Mouse (Mus musculus) ES-Bruce4 (cell line): ENCODE results near the gene Insc. TPM values are rescaled to one million over a fixed set of nuclear protein-coding genes. Genes with fewer than 3 reads are reported as not detected.

Experiments used
- H3K27ac ChIP-seq: 2 replicates; pipeline ENCODE4 v1.5.1; 2012; ENCODE audit warnings: low read length, inconsistent platforms; ENCODE audit not compliant: insufficient read depth
- H3K27me3 ChIP-seq: 2 replicates; pipeline ENCODE4 v1.6.1; 2012; ENCODE audit warnings: mild to moderate bottlenecking, low read length, inconsistent platforms; ENCODE audit not compliant: control insufficient read depth, poor library complexity, insufficient read depth, severe bottlenecking
- H3K36me3 ChIP-seq: 2 replicates; pipeline ENCODE4 v1.6.1; 2012; ENCODE audit warnings: inconsistent platforms, mild to moderate bottlenecking, low read length, moderate library complexity; ENCODE audit not compliant: control insufficient read depth, poor library complexity, insufficient read depth, severe bottlenecking
- H3K4me1 ChIP-seq: one replicate; pipeline ENCODE4 v1.8.1; 2011; ENCODE audit warnings: low read length; ENCODE audit not compliant: control insufficient read depth, insufficient read depth
- H3K4me3 ChIP-seq: 2 replicates; pipeline ENCODE4 v1.5.1; 2011; ENCODE audit warnings: low read depth, mild to moderate bottlenecking, low read length
- H3K9ac ChIP-seq: 2 replicates; pipeline ENCODE4 v1.6.1; 2012; ENCODE audit warnings: low read depth, mild to moderate bottlenecking, inconsistent platforms; ENCODE audit not compliant: poor library complexity, severe bottlenecking
- H3K9me3 ChIP-seq: replicated peaks from 2 replicates; pipeline ENCODE4 v1.6.1; 2012; ENCODE audit warnings: mild to moderate bottlenecking, low read length, inconsistent platforms; ENCODE audit not compliant: control insufficient read depth, poor library complexity, insufficient read depth, severe bottlenecking
- CTCF ChIP-seq: IDR thresholded peaks from one replicate; pipeline ENCODE4 v1.8.1; 2011; ENCODE audit warnings: low read depth, low read length
- EP300 ChIP-seq: IDR thresholded peaks from 2 replicates; pipeline ENCODE4 v1.6.1; 2011; ENCODE audit warnings: low read depth, low read length; ENCODE audit not compliant: insufficient read depth
- POLR2A ChIP-seq: IDR thresholded peaks from one replicate; pipeline ENCODE4 v1.8.1; 2011; ENCODE audit warnings: low read length; ENCODE audit not compliant: insufficient read depth
- polyA plus RNA-seq: library from polyadenylated mRNA; stranded (reverse); fragments of >200 nt; gene quantifications from 2 replicates; pipeline ENCODE4 v1.2.4, GENCODE M21; 2011; ENCODE audit warnings: low read depth; ENCODE audit not compliant: missing spikeins, insufficient read depth, insufficient read length

Insc gene
- polyA plus RNA-seq, 1 experiment = not detected

GRCm38 (mm10) chr7:114807343-114807742 is 63.8 kb downstream of the Insc start:
- Histone ChIP-seq H3K27ac (no peak overlapping the region), H3K4me3 (no peak overlapping the region), H3K27me3 (no peaks in the 10 kb centered on the region), H3K9me3 (0 out of 2 replicates have a peak, but pooled peaks cover 5% of the 10 kb centered on the region), H3K4me1 (no peaks in the 10 kb centered on the region), H3K36me3 (no peaks in the 10 kb centered on the region), H3K9ac (no peak overlapping the region)
- TF ChIP-seq CTCF (no peak), EP300 (no peak), POLR2A (no peak)

- H3K36me3 ChIP-seq = no peaks in the 10 kb centered on the region
- no peak overlapping the region for H3K27ac ChIP-seq
- no peak overlapping the region for H3K9ac ChIP-seq
- H3K4me3 ChIP-seq = no peak overlapping the region
- H3K9me3 ChIP-seq = 0 out of 2 replicates have a peak, but pooled peaks cover 5% of the 10 kb centered on the region
- no peaks in the 10 kb centered on the region for H3K27me3 ChIP-seq
- no peaks in the 10 kb centered on the region for H3K4me1 ChIP-seq
- no peak for TF ChIP-seq POLR2A
- no peak for TF ChIP-seq EP300
- TF ChIP-seq CTCF = no peak
These were observed 64.8 kb downstream of the Insc start for GRCm38 (mm10) chr7:114808341-114808740.

GRCm38 (mm10) chr7:114817291-114817806 is 73.9 kb downstream of the Insc start:
- Histone ChIP-seq H3K9me3 (no peaks in the 10 kb centered on the region), H3K27ac (no peak overlapping the region), H3K27me3 (no peaks in the 10 kb centered on the region), H3K36me3 (no peaks in the 10 kb centered on the region), H3K4me3 (no peak overlapping the region), H3K9ac (peak overlapping the region; percentile 13; the same call in 1 of the 2 replicates), H3K4me1 (no peaks in the 10 kb centered on the region)
- TF ChIP-seq POLR2A (no peak), CTCF (peak; percentile 92)

- Histone ChIP-seq H3K9ac (no peak overlapping the region), H3K27ac (no peak overlapping the region), H3K27me3 (no peaks in the 10 kb centered on the region), H3K4me3 (no peak overlapping the region), H3K36me3 (no peaks in the 10 kb centered on the region), H3K9me3 (no peaks in the 10 kb centered on the region), H3K4me1 (no peaks in the 10 kb centered on the region)
- TF ChIP-seq POLR2A (no peak), EP300 (no peak), CTCF (no peak)
These were observed 74.4 kb downstream of the Insc start for GRCm38 (mm10) chr7:114817879-114818278.

DNA sequence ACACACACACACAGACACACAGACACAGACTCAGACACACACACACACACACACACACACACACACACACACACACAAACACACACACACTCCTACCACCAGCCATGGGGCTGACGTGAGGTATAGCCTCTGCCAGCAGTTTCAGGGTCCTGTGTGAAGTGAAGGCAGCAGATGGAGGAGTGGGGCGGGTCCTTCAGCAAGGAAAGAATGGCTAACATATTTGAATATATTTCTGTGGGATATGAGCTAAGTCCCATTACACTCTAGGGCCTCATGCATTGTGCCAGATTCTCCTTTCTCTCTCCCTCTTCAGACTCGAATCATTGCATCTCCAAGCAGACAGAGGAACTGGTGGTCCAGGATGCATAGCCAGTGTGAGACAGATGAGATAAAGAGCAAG is 74.9 kb downstream of the Insc start:
- no peaks in the 10 kb centered on the region for H3K36me3 ChIP-seq
- H3K27me3 ChIP-seq = no peaks in the 10 kb centered on the region
- no peaks in the 10 kb centered on the region for H3K9me3 ChIP-seq
- H3K4me1 ChIP-seq = no peaks in the 10 kb centered on the region
- no peak for TF ChIP-seq CTCF
- TF ChIP-seq EP300 = no peak
- no peak for TF ChIP-seq POLR2A
- no peak overlapping the region for H3K9ac ChIP-seq
- no peak overlapping the region for H3K4me3 ChIP-seq
- H3K27ac ChIP-seq = no peak overlapping the region

DNA sequence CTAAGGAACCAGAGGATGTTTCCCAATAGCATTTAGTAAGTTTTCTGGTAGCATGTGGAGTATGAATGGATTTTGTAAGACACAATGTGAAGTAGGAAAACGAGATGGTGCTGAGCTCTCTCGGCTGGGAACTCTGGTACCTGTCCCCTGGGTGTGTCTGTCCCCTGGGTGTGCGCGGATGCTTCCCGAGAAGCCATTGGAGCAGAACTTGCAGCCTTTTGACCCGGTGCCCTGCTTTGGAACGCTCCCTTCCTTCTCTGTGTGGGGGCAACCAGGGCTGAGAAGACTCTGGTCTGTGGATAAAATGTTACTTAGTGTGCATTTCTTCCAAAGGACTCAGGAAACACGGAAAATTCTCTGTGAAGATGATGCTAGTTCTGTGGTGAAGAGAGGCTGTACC is 75.3 kb downstream of the Insc start:
- Histone ChIP-seq H3K9me3 (no peaks in the 10 kb centered on the region), H3K4me3 (no peak overlapping the region), H3K4me1 (no peaks in the 10 kb centered on the region), H3K36me3 (no peaks in the 10 kb centered on the region), H3K9ac (no peak overlapping the region), H3K27ac (no peak overlapping the region), H3K27me3 (no peaks in the 10 kb centered on the region)
- TF ChIP-seq POLR2A = no peak
- no peak for TF ChIP-seq EP300
- no peak for TF ChIP-seq CTCF
